Mouse (Mus musculus): Measurements from ENCODE around the gene Mrpl36. TPM values are rescaled to one million over a fixed set of nuclear protein-coding genes. Genes with fewer than 3 reads are reported as not detected.

The Mrpl36 gene
- polyA plus RNA-seq, 1 experiment from 2014 or later = 130 TPM

DNA sequence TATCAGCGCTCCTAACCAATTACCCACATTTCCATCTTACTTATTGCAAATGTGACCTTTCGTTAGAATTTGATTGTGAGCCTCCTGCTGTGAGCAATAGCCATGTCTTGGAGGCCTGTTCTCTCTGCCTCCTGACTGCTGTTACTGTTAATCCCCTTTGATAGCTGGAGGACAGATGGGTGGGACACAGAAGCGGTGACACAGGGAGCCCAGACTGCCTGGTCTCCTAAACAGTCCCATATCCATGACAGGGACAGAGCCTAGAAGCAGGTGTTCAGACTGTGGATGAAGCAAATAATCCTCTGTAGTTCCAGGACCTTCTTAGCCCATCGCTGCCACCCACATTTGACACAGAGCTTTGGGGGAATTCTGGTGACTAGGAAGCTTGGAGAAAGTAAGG, 21.9 kb upstream of the Mrpl36 start:
- Histone ChIP-seq H3K27ac (replicated peaks) (no peak overlapping the region), H3K36me3 (no peaks in the 10 kb centered on the region), H3K4me3 (replicated peaks) (no peak overlapping the region), H3K9ac (no peak overlapping the region), H3K4me1 (no peaks in the 10 kb centered on the region), H3K9me3 (replicated peaks) (no peaks in the 10 kb centered on the region), H3K4me2 (replicated peaks) (no peak overlapping the region), H3K27me3 (no peaks in the 10 kb centered on the region)
- WGBS = 49% methylated on average over 4 of the region's 4 CpGs
- ATAC-seq (ENCODE audit: insufficient number of reproducible peaks, low FRiP score, low TSS enrichment, low read depth) = no peak

DNA sequence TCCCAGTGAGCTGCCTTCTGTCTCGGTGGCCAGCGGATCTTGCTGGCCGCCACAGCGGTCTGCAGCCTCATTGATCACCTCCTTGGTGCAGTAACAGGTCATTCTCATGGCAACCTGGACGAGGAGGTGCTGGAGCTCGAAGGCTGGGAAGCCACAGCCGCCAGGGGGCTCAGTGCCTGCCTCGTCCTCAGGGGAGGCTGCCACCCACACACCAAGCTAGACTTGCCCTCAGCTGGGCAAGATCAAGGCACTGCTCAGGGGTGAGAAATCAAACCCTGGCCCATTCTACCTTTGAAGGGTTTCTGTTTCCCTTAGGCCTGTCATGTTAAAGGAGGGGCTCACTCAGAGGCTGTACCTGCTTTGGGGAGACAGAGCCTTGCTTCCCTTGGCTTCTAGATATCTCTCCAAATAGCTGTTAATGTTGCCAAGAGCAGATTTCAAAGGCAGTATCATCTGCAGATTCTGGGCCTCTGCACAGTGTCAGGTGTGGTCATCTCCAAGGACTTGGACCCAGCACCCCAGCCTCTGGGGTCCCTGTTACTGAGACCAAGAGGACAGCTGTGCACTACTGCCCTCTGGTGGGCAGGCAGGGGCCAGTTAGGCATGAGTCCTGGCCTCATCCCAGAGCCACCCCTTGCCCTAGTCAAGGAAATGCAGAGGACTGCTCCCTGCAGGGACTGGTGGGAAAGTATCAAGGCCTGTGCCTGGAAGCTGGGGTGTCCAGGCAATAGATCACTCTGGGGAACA, 18.0 kb upstream of the Mrpl36 start:
- peak; percentile 35; the same call in 1 of the 2 replicates for ATAC-seq (ENCODE audit: insufficient number of reproducible peaks, low FRiP score, low TSS enrichment, low read depth)
- WGBS = 17% methylated on average over 8 of the region's 8 CpGs

DNA sequence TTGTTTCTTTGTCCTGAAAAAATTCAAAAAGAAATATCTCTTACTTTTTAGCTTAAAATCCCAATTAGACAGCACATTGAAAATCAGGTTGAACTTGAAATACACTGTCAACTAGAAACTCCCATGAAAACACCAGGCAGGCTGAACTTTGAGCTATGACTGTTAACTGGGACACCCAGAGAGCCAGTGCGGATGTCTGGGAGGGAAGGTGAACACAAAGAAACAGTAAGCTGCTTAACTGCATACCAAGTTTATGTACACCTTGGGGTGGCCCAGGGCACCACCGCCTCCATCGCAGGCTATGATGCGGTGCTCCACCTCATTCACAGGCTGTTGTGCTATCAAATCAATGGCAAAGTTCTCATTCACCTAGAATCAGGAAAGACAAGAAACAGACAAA, 8.3 kb upstream of the Mrpl36 start:
- Histone ChIP-seq H3K27ac (replicated peaks) (no peak overlapping the region), H3K4me3 (replicated peaks) (no peak overlapping the region), H3K36me3 (peaks cover 65% of the 10 kb centered on the region), H3K4me1 (no peaks in the 10 kb centered on the region), H3K27me3 (no peaks in the 10 kb centered on the region), H3K9me3 (replicated peaks) (no peaks in the 10 kb centered on the region), H3K4me2 (replicated peaks) (no peak overlapping the region), H3K9ac (no peak overlapping the region)
- 91% methylated on average over 4 of the region's 4 CpGs for WGBS
- no peak for ATAC-seq (ENCODE audit: insufficient number of reproducible peaks, low FRiP score, low TSS enrichment, low read depth)

More for the DNA sequence above, 18.0 kb upstream of the Mrpl36 start:
- no peak overlapping the region for H3K4me2 ChIP-seq (replicated peaks)
- no peak overlapping the region for H3K27ac ChIP-seq (replicated peaks)
- H3K9ac ChIP-seq = no peak overlapping the region
- no peaks in the 10 kb centered on the region for H3K27me3 ChIP-seq
- no peaks in the 10 kb centered on the region for H3K9me3 ChIP-seq (replicated peaks)
- H3K36me3 ChIP-seq = no peaks in the 10 kb centered on the region
- H3K4me1 ChIP-seq = no peaks in the 10 kb centered on the region
- no peak overlapping the region for H3K4me3 ChIP-seq (replicated peaks)

DNA sequence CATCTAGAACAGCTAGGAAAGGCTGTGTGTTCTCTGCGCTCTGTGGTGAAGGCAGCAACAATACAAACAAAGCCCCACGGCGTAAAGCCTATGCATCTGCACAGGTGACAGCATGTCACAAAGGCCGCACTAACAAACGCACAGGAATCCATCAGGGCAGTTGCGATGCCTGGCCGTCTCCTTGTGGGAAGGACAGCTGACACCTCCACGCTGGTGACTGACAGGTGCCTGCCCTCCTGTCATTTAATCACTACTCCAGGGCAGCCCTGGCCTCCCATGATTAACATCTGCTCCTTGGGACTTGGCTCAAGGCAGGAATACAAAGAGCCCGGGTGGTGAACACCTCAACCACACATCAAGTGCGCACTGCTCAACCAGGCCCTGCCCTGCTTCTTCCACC, 5.7 kb upstream of the Mrpl36 start:
- no peak overlapping the region for H3K4me2 ChIP-seq (replicated peaks)
- no peak overlapping the region for H3K9ac ChIP-seq
- H3K4me3 ChIP-seq (replicated peaks) = no peak overlapping the region
- no peaks in the 10 kb centered on the region for H3K27me3 ChIP-seq
- ATAC-seq (ENCODE audit: insufficient number of reproducible peaks, low FRiP score, low TSS enrichment, low read depth) = no peak
- H3K9me3 ChIP-seq (replicated peaks) = no peaks in the 10 kb centered on the region
- peaks cover 64% of the 10 kb centered on the region for H3K36me3 ChIP-seq
- 84% methylated on average over 10 of the region's 10 CpGs for WGBS
- no peak overlapping the region for H3K27ac ChIP-seq (replicated peaks)
- peaks cover 11% of the 10 kb centered on the region for H3K4me1 ChIP-seq

DNA sequence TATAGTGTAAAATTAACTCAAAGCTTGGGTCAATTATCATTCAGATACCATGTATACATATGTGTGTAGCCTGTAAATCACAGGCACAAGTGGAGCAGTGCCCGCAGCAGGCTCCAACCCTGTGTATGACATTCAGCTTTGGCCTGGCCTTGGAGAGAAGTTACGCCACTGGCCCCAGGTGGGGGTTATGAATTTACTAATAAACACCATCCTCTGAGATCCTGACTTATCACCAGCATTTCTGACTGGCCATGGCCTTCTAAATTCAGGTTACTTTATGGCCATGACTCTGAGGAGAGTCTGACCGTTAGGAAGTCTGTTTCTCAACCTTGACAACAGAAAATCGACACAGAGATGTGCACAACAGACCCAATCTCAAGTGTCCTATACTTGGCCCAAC, 4.9 kb upstream of the Mrpl36 start:
- Histone ChIP-seq H3K9ac (no peak overlapping the region), H3K9me3 (replicated peaks) (no peaks in the 10 kb centered on the region)
- 93% methylated on average over 4 of the region's 4 CpGs for WGBS

DNA sequence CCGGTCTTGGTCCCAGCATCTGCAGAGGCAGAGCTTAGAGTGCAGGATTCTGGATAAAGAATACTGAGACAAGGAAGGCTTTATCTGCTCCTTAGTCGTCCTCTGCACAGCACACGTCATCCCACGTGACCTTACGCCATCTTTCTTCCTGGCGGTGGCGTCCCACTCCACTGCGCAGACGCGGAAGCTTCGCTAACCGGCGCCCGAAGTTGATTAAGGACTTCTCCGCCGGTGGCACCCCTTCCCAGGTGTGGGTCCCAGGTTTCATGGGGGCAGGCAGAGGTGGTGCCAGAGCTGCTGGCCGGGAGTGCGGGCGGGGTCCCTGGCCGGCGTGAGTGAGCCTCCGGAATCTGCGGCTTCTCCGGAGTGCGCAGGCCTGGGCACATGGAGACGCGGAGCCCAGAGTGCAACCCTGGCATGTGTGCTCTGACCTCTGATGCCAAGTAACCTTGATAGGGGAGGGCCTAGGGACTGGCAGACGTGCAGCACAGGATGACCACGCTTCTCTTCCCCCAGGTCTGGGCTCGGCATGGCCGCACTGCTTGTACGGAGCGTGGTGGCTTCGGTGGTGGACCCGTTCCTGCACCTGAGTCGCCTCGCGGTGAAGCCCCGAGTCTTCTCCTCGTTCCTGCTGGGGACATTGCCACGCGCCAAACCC, 2.7 kb downstream of the Mrpl36 start:
- H3K36me3 ChIP-seq = no peaks in the 10 kb centered on the region
- WGBS = under 1% methylated on average over 42 of the region's 42 CpGs
- peak; percentile 82 for ATAC-seq (ENCODE audit: insufficient number of reproducible peaks, low FRiP score, low TSS enrichment, low read depth)

More for the DNA sequence above, 4.9 kb upstream of the Mrpl36 start:
- Histone ChIP-seq H3K4me1 (peaks cover 13% of the 10 kb centered on the region), H3K4me2 (replicated peaks) (no peak overlapping the region), H3K27me3 (no peaks in the 10 kb centered on the region), H3K27ac (replicated peaks) (no peak overlapping the region), H3K36me3 (peaks cover 57% of the 10 kb centered on the region), H3K4me3 (replicated peaks) (no peak overlapping the region)
- ATAC-seq (ENCODE audit: insufficient number of reproducible peaks, low FRiP score, low TSS enrichment, low read depth) = no peak

DNA sequence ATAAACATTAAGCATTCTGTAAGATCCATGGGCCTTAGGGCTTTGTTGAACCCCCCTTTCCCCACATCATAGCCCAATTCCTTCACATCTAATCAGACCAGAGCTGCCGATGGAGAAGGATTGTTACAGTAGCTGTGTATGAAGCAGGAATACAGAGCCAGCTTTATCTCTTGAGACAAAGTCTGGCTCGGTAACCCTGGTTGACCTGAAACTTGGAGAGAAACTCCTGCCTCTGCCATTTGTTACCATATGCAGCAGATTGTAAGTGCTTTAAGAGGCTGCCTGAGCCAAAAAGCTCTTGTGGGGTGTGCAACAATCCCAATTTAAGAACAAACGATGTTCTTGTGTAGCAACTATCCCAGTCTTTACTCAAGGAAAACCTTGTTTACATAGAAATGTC, 3.4 kb downstream of the Mrpl36 start:
- Histone ChIP-seq H3K4me1 (peaks cover 26% of the 10 kb centered on the region), H3K9ac (peak overlapping the region; percentile 67), H3K9me3 (replicated peaks) (no peaks in the 10 kb centered on the region), H3K27me3 (no peaks in the 10 kb centered on the region), H3K27ac (replicated peaks) (no peak overlapping the region), H3K4me3 (replicated peaks) (peak overlapping the region; percentile 86), H3K4me2 (replicated peaks) (peak overlapping the region; percentile 78), H3K36me3 (no peaks in the 10 kb centered on the region)
- no peak for ATAC-seq (ENCODE audit: insufficient number of reproducible peaks, low FRiP score, low TSS enrichment, low read depth)
- 66% methylated on average over 3 of the region's 3 CpGs for WGBS

More for the DNA sequence above, 2.7 kb downstream of the Mrpl36 start:
- Histone ChIP-seq H3K9me3 (replicated peaks) (no peaks in the 10 kb centered on the region), H3K4me1 (peaks cover 32% of the 10 kb centered on the region), H3K9ac (peak overlapping the region; percentile 67), H3K4me2 (replicated peaks) (peak overlapping the region; percentile 78), H3K27ac (replicated peaks) (peak overlapping the region; percentile 71; the same call in 1 of the 2 replicates), H3K4me3 (replicated peaks) (peak overlapping the region; percentile 86), H3K27me3 (no peaks in the 10 kb centered on the region)

DNA sequence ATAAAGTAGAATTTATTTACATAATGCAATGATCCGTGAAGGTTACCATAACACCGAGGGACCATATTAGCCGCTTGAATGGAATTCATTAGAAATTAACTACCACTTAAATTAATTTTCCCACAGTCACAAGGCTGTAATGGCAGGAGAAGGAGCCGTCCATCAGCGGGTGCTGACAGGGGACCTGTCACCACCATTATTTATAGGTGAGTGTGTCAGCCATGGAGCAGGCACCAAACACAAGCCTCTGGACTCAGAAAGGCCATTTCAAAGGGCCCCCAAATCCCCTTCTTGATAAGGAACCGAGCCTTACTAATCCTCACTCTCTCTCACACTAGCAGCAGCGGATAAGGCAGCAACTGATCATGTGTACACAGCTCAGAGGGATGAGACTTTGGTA, 8.4 kb downstream of the Mrpl36 start:
- no peaks in the 10 kb centered on the region for H3K27me3 ChIP-seq
- H3K4me1 ChIP-seq = peaks cover 2% of the 10 kb centered on the region

DNA sequence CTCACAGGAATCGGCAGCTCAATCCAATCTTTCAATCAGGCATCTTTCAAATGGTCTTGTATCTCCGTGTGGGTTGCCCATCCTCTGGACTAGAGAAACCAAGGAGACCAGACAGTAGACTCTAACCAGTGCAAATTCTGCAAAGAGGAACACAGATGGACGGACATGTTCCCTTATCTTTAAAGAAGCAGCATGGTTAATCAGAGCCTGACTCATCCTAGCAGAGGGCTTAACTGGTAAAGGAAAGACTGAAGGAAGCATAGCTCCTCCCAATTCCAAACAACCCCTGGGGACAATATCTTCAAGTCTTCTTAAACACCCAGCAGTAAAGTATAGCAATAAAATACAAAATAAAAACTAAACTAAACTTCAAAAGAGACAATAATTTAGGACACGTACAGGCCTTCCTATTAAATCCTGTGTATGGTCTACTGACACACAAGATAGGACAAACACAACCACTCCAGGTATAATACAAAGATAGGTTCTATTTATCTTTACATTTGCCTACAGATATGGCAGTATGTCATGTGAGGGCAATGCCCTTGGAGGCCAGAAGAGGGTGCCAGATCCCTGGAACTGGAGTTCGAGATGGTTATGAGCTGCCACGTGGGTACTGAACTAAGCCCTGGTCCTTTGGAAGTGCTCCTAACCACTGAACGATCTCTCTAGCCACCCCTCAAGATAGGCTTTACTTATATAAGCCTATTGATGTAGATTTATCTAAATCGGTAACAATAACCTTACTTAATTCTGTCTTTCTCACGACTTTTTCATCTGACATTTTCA, 17.0 kb downstream of the Mrpl36 start:
- Histone ChIP-seq H3K9me3 (replicated peaks) (no peaks in the 10 kb centered on the region), H3K36me3 (no peaks in the 10 kb centered on the region), H3K27ac (replicated peaks) (no peak overlapping the region), H3K4me3 (replicated peaks) (no peak overlapping the region), H3K4me1 (no peaks in the 10 kb centered on the region), H3K27me3 (no peaks in the 10 kb centered on the region), H3K4me2 (replicated peaks) (no peak overlapping the region), H3K9ac (no peak overlapping the region)
- 79% methylated on average over 9 of the region's 9 CpGs for WGBS
- ATAC-seq (ENCODE audit: insufficient number of reproducible peaks, low FRiP score, low TSS enrichment, low read depth) = no peak

More for the DNA sequence above, 8.4 kb downstream of the Mrpl36 start:
- H3K9me3 ChIP-seq (replicated peaks) = no peaks in the 10 kb centered on the region
- no peak overlapping the region for H3K27ac ChIP-seq (replicated peaks)
- no peaks in the 10 kb centered on the region for H3K36me3 ChIP-seq
- ATAC-seq (ENCODE audit: insufficient number of reproducible peaks, low FRiP score, low TSS enrichment, low read depth) = no peak
- H3K9ac ChIP-seq = no peak overlapping the region
- H3K4me3 ChIP-seq (replicated peaks) = no peak overlapping the region
- H3K4me2 ChIP-seq (replicated peaks) = no peak overlapping the region
- WGBS = 62% methylated on average over 7 of the region's 7 CpGs

DNA sequence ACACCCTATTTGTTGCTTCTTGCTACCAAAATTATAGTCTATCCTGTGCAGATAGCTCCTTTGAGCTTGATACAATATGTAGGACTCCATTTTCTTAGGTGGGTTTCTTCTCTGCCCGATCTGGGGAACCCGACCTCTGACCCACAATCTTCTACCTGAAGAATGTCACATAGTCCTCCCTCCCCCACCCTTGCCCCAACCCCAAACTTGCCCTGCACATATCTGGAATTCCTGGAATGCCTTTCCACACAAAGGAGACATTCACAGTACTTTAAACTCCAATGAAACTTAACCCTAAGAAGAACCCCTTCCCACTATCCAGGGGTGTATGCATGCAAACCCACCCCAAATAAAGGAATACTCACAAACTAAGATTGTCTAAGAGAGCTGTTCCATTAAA, 17.8 kb downstream of the Mrpl36 start:
- WGBS = 17% methylated on average over 2 of the region's 2 CpGs
- Histone ChIP-seq H3K27me3 (no peaks in the 10 kb centered on the region), H3K36me3 (no peaks in the 10 kb centered on the region), H3K9ac (no peak overlapping the region), H3K9me3 (replicated peaks) (no peaks in the 10 kb centered on the region), H3K4me3 (replicated peaks) (no peak overlapping the region), H3K27ac (replicated peaks) (no peak overlapping the region), H3K4me1 (no peaks in the 10 kb centered on the region), H3K4me2 (replicated peaks) (no peak overlapping the region)
- ATAC-seq (ENCODE audit: insufficient number of reproducible peaks, low FRiP score, low TSS enrichment, low read depth) = no peak

DNA sequence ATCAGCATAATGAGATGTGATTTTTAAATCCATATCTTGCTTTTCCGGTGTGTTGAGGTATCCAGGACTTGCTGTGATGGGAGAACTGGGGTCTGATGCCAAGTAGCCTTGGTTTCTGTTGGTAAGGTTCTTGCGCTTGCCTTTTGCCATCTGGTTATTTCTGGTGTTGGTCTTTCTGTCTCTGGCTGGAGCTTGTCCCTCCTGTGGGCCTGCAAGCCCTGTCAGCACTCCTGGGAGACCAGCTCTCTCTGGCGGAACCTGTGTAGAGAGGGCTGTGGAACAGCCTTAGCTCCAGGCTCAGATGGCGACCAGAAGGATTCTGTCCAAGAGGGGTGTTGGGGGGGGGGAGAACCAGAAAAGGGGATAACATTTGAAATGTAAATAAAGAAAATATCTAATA, 18.4 kb downstream of the Mrpl36 start:
- H3K9me3 ChIP-seq (replicated peaks) = no peaks in the 10 kb centered on the region
- H3K36me3 ChIP-seq = no peaks in the 10 kb centered on the region
- WGBS = 61% methylated on average over 4 of the region's 4 CpGs
- H3K4me1 ChIP-seq = no peaks in the 10 kb centered on the region
- H3K27me3 ChIP-seq = no peaks in the 10 kb centered on the region
- no peak overlapping the region for H3K4me2 ChIP-seq (replicated peaks)
- no peak overlapping the region for H3K27ac ChIP-seq (replicated peaks)
- H3K4me3 ChIP-seq (replicated peaks) = no peak overlapping the region
- no peak overlapping the region for H3K9ac ChIP-seq
- no peak for ATAC-seq (ENCODE audit: insufficient number of reproducible peaks, low FRiP score, low TSS enrichment, low read depth)
